Mouse (Mus musculus): ENCODE results near the gene Rpain. TPM values are rescaled to one million over a fixed set of nuclear protein-coding genes. Genes with fewer than 3 reads are reported as not detected.

The Rpain gene
- total RNA-seq (2021), result 10 to 100 TPM; 36.1 to 38.8 TPM
- long read RNA-seq, transcript Rpain-201 (7 exons, 1,100 nt), result major isoform, 16 of 28 reads
- long read RNA-seq, partial matches to known transcripts, result 0 of 28 reads
- long read RNA-seq, other reads (novel, unspliced or antisense), result 7 of 28 reads

DNA sequence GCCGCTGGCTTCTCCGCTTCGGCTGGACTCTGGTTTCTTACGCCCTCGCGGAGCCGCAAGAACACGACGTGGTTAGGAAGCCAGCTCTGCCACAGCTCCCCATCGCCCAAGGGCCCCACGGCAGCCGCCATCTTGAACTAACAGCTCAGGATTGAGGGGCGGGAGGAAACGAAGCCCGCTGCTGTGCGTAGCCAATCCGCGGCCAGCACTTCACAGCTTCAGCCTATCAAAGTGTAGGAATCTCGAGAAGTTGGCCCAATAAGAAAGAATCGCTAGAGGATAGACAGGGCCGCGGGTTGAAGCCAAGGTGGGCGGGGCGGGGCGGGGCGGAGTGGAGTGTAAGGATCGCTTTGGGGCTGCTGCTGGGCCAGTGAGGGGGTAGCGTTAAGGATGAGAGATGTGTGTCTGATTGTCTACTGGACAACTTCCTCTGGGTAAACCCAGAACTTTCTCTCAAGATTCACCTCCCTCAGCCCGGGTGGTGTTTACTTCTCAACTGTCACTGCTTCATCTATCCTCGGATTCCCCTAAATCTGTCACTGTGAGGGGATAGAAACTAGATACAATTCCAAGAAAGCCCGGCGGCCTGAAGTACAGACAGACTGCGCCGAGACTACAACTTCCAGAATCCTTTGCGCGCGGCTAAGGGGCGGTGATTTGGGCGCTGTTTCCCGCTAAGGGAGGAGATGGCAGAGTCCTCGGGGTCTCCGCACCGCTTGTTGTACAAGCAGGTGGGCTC, at the start of gene Rpain, which contains the start of gene Nup88:
TSS of gene Rpain (plus strand) at position 393 of the 739 bp plus-strand sequence.
TSS of gene Nup88 (minus strand) at position 153 of the 739 bp plus-strand sequence.
- DNase-seq (ENCODE audit: low spot score in 2 of 2), result peak; percentile 92 to 97

DNA sequence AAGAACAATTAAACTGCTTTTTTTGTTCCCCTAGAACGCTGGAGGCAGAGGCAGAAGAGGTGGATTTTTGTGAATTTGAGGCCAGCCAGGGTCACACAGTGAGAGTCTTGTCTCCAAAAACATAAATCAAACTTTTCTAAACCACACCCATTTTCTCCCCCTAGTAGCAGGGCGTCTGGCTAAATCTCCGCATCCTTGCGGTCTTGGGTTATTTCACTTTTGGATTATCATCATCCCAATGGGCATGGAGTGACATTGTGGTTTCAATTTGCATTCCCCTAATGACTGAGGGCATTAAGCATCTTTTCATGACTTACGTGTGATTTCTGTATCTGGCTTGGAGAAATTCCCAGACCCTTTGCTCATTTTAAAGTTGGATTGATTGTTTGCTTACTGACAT, 38.6 kb upstream of the Rpain start:
- DNase-seq (ENCODE audit: low spot score in 2 of 2), result no peak

DNA sequence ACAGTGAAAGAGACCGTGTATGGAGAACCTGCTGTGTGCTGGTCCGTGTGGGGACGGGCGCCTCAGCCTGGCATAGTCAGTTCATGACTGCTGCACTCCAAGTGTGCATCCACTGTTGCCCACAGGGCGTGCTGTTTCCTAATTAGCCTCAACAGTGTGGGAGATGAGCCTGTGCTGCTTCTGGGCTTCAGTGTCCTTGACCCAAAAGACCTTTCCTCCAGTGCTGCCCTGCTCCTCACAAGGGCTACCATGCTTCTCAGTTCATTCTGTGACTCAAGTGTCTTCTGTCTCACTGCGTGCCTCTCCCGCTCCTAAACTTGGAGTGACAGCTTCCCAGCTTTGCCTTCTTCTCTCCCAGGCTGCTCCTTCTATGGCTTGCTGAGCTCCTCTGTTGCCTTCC, 34.7 kb upstream of the Rpain start:
- no peak for DNase-seq (ENCODE audit: low spot score in 2 of 2)

DNA sequence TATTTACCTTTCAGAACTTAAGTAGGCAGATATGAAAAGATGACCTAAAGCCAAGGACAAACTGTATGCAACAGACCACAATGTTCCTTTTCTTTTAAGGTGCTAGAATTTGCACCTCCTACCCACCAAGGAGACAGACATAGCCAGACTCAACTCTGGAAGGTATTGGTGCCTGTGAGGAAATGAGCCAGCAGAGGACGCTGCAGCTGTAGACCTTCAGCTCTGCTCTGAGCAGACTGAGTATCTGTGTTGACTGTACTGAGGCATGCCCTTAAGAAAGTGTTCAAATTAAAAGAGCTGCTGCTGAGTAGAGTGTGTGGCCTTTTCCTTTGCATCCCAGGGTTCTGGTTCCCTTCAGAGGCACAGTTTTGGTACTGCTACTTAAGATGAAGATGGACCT, 27.4 kb upstream of the Rpain start:
- no peak for DNase-seq (ENCODE audit: low spot score in 2 of 2)

DNA sequence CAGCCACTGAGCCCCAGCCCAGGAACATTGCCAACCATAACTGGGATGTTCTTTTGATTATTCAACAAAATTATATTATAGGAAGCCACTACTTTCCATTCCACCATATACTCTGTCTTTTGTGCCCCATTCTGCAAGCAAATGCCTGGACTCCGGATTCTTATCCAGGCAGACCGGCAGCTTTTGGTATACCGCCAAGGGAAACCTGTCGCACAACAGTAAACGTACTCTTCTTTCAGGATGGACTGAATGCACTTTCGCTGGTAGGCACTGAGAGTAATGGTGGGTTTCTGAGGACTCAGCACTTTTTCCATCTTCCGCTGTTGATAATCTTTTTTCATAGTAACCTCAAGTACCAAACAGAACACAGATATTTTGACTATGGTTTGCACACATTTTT, 26.4 kb upstream of the Rpain start:
- no peak for DNase-seq (ENCODE audit: low spot score in 2 of 2)

DNA sequence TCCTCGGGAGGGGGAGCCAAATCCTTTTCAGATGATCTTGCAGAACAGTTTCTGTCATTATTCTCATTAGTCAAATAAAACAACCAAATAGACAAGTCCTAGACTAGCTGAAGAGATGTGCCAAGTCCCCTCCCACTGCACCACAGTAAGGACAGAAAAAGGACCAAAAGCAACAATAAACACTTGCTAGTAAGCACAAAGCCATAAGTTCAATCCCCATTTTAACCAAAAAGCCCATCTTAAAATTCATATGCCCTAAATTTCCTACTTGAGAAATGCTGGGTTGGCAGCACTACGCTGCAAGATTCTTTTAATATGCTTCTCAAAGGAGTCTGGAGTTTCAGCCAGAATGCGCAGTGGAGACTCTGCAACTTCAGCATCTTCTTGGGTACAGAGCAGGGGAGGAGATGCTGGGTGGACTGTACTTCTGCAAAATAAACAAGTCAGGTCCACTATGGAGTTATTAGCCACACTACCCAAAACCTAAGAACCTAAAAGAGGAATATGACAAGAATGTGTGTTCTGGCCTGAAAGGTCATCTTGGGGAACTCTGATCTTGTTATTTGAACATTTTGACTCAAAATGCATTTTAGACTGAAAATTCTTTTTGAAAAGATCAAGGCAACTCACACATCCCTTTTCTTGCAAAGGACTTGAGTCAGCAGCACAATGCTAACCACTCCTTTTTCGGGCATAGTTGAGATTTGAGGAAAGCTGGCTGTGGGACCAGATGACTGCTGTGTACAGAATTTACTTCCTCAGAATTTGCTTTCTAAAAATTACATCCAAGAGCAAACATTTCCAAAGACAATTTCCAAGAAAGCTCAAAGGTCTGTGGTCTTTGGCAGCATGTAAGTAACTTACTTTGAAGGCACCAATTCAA, 24.8 kb upstream of the Rpain start:
- DNase-seq (ENCODE audit: low spot score in 2 of 2), result no peak

DNA sequence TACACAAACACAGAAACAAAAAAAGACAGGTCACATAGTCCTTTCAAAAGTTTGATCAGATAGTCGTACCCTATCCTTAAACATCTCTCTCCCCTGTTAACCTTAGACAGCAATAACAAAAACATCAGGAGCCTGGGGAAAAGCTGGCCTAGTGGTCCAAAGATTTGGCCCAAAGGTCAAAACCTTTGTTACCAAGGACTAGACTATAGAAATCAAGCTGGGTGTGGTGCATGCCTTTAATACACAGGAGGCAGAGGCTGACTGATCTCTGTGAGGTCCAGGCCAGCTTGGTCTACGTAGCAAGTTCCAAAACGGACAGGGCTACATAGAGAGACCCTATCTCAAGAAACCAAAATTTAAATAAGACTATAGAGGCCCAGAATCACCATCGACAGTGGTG, 15.3 kb upstream of the Rpain start:
- DNase-seq (ENCODE audit: low spot score in 2 of 2), result no peak

DNA sequence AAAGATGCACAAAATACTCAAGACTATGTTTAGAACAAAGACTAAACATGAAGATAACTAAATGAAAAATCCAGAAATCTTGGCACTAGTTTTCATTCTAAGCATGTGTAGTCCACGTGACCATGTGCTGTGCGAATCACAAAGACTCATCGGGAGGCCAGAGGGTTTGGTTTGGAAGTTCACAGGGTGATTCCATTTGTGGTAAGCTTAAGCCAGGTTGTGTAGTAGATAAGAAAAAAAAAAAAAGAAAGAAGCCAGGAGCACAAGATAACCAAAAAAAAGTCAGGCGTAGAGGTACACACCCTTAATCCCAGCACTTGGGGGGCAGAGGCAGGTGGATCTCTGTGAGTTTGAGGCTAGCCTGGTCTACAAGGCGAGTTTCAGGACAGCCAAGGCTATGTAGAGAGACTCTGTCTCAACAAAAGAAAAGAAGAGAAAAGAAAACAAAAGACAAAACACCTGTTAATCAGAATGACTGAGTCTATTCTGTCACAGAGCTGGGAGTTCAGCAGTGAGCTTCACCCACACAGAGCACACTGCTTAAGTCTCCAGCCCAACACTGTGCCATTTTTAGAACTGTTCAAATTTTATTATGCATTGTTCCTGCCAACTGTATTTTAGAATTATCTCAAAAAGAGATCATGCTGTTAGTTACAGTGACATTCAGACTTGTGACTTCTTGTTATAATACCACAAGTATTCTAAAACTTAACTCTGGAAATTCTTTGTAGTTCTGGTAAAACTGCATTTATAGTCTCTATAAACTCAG, 9.0 kb upstream of the Rpain start:
- DNase-seq (ENCODE audit: low spot score in 2 of 2), result peak in 1 of 2 experiments; percentile 39

DNA sequence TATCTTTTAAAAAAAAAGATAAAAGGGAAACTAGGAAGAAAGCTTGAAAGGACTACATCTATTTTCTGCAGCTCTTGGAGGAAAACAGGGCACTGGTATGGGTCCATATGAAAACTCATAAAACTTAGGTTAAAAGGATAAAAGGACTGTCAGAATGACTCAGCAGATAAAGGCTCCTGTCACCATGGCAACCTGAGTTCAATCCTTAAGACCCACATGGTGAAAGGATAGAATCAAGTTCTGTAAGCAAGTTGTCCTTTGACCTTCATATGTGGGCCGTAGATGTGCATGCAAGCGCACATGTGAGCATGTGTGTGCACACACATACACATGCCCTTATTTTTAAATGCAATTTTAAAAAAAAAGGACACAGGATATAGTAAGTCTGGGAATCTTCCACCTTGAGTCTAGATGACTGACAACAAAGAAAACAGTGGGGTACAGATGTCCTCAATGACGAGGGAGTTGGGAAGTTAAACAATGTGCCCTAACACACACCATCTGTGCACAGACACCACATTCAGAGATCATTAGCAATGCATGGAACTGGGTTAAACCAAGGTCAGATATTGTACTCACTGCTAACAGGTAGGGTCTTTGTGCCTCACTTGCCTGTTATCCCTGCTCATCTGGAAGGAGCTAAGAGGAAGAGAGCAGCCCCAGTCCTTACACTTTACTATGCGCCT, 5.6 kb upstream of the Rpain start:
- DNase-seq (ENCODE audit: low spot score in 2 of 2), result no peak

DNA sequence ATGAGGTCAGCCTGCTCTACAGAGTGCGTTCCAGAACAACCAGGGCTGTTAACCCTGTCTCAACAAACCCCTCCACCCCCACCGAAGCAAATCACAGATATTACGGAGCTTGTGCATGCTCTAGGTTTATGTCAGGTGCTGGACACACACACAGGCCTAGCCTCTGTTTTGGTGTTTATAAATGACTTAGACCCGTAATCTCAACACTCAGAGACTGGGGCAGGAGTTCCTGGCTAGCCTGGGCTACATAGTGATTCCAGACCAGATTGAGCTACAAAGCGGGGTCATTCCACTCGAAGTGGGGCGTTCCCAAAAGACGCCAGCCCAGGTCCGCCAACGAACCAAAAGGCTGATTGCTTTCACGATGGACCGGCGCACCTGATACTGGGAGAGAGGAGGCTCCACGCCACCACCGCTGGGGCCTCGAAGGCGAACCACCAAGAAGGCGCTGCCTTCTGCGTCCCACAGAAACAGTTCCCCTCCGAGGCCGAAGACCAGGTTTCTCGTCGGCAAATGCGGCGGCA, 680 bp upstream of the Rpain start:
- DNase-seq (ENCODE audit: low spot score in 2 of 2), result no peak

DNA sequence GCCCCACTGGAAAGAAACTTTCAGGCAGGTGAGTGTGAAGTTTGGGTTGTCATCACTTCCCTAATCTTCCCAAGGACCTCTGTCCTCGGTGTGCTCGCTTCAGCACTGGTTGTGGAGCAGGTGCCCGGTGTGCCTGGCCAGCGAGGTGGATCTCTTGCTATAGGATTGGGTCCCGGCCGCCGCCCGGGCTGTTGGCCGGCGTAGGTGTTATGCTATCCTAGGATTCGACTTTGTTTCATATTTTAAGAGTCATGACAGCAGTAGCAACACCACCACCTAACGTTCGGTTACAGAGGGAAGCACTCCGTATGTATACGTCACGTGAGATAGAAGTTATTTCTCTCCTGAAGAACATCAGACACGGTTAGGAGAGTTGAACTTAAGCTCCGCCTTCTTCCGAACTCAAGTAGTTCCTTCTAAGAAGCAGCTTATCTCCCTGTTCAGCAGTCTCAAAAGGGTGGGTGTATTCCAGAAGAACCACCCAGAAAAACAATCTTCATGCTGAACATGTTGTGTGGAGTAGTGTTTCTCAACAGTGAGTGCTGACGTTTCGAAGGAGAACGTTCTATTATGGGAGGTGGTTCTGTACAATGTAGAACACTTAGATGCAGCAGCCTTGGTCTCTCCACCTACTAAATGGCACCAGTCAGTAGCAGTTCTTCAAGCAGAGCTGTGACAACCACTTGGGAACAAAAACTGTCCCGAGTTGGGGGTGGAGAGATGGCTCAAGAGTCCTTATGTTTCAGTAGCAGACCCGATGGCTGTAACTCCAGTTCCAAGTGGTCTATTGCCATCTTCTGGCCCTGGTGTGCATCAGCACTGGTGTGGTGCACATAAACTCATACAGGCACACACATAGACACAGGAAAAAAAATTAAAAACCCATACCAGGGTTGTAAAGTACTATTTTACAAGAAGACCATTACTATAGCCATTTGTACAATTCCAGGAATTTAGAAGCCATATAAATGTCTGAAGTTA, 837 bp downstream of the Rpain start:
- DNase-seq (ENCODE audit: low spot score in 2 of 2), result peak in 1 of 2 experiments; percentile 33

DNA sequence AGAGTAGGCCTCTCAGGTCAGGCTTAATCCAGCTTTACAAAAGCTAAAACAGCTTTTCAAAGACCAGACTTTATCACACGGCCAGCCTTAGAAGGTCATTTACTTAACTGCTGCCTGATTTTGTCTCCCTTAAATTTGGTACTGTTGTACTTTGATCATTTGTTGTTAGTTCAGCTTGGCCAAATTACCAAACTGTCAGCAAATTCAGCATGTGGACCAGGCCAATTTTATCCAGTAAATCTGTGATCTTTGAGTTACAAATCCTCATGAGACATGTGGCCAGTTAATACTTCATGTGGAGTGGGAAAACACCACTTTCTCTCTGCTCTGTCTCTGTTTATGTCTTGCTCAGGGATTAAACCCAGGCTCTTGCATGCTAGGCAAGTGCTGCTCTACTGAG, 2.6 kb downstream of the Rpain start:
- DNase-seq (ENCODE audit: low spot score in 2 of 2), result no peak

DNA sequence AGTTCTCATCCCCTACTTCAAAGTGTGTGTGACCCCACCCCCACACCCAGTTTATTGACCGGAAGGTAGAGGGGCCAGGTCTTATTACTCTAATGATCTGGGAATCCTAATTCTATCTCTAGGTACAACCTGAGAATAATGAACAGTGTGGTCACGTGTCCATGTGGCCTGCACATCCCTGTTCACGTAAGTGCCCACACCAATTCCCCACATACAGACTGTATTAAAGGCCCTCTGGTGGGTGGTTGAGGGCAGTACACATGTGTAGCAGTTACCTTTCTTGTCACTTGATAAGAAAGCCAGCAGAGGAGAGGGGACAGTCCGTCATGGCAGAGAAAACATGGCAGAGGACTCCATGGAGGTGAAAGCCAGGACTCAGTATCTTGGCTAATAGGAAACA, 3.9 kb downstream of the Rpain start:
- no peak for DNase-seq (ENCODE audit: low spot score in 2 of 2)

DNA sequence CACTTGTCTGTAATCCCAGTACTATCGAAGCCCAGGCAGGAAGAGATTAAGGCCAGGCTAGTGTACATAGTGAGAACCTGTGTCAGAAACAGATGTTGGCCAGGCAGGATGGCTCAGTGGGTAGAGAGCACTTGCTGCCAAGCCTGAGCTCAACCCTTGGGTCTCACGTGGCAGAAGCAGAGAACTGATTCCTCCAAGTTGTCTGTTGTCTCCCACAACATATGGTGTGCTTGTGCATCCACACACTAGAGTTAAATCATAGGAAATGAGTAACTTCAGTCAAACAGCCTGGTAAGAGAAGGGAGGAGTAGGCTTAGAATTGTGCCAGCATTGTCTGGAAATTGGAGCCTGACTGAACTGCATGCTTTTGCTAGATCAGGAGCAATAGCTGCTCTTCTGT, 5.2 kb downstream of the Rpain start:
- DNase-seq (ENCODE audit: low spot score in 2 of 2), result peak in 1 of 2 experiments; percentile 68

DNA sequence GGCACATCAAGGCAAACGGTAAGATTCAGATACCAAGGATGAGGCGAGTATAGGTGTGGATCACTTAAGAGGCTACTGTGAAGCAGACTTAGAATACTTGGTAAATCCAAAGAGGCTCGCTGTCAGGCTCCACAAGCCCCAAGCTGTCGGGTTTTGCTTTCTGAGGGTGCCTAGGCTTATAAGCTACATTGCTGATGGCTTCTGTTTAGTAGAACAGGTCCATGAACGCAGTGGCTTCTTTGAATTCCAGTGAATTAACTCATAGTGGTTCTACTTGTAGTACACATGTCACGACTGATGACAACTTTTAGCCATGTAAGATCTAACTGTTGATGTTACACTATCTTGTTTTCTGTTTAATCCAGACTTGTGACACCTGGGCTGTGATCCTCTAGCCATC, 7.3 kb downstream of the Rpain start:
- DNase-seq (ENCODE audit: low spot score in 2 of 2), result no peak

DNA sequence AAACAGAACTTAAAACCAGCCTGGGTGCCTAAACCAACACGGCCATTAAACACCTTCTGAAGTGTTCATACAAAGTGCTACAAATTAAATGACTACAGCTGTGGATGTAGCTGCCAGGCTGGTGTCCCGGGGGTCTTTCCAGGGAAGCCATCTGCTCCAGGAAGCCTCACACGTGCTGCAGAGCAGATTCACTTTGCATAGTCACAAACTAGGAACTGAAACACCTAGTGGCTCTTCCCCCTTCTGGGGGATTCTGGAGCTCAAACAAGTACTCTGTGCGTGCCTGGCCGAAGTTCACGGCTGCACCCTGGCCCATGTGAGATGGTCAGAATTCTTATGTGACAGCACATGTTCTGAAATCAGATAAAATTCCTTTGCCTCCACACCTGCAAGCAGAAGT, 10.2 kb downstream of the Rpain start:
- DNase-seq (ENCODE audit: low spot score in 2 of 2), result no peak

DNA sequence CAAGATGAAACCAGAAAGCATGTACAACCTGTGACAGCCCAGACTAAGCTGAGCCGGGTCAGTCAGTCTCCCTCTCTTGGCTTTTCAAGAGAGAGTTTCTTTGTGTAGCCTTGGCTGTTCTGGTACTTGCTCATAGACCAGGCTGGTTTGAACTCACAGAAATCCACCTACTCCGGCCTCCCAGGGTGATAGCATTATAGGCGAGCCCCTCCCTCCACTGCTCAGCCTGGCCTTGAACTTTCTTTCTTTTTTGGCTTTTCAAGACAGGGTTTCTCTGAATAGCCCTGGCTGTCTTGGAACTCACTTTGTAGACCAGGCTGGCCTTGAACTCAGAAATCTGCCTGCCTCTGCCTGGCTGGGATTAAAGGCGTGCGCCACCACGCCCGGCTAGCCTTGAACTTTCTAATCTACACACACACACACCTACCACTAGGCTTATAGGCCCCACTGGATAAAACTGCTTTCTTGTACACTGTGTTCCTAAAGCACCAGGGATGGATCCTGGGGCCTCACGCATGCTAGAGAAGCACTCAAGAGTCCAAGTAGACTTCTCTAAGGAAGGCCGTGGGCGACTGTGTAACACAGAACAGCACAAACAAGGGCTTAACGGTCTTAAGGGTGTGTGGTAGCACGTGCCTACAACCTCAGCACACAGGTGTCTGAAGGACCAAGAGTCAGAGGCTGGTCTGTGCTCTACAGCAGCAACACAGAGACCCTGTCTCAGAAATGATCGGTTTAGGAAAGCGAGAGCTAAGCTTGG, 10.9 kb downstream of the Rpain start:
- DNase-seq (ENCODE audit: low spot score in 2 of 2), result no peak

DNA sequence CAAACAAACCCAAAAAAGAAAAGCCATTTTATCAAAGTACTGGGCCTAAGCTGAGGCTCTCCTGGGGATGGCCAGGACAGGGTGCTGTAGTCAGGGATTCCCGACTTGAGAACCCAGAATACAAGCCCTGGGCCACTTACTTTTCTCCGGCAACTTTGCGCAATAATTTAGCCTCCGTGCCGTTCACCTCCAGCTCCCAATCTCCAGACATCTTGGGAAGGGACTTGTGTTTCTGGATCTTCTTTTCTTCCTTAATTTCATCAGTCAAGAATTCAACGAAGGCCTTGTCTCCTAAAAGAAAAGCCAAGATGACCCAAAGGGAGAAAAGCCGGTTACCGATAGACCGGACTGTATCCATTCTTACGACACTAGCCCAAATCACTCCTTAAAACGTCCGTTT, 12.0 kb downstream of the Rpain start:
- no peak for DNase-seq (ENCODE audit: low spot score in 2 of 2)
